Mouse (Mus musculus): ENCODE results near the gene Gsta3. TPM values are rescaled to one million over a fixed set of nuclear protein-coding genes. Genes with fewer than 3 reads are reported as not detected.
"Not testable (repeated sequence)": the region's sequence is repeated elsewhere in the genome, so short reads cannot be mapped to it uniquely, and the experiment has no call there.

Gene Gsta3
- polyA plus RNA-seq, 1 experiment from 2014 or later = 10.3 TPM

GRCm38 (mm10) chr1:21256391-21256790 is 16.0 kb downstream of the Gsta3 start:
- no peak overlapping the region for H3K27ac ChIP-seq (replicated peaks)
- no peak overlapping the region for H3K4me2 ChIP-seq (replicated peaks)
- H3K4me3 ChIP-seq (replicated peaks) = no peak overlapping the region
- no peaks in the 10 kb centered on the region for H3K9me3 ChIP-seq (replicated peaks)
- no peaks in the 10 kb centered on the region for H3K27me3 ChIP-seq
- WGBS = 49% methylated on average over 3 of the region's 3 CpGs
- no peak overlapping the region for H3K9ac ChIP-seq
- H3K4me1 ChIP-seq = no peaks in the 10 kb centered on the region
- no peaks in the 10 kb centered on the region for H3K36me3 ChIP-seq
- no peak for ATAC-seq (ENCODE audit: insufficient number of reproducible peaks, low FRiP score, low TSS enrichment, low read depth)

- Histone ChIP-seq H3K9ac (no peak overlapping the region), H3K4me3 (replicated peaks) (no peak overlapping the region), H3K4me1 (no peaks in the 10 kb centered on the region), H3K27ac (replicated peaks) (no peak overlapping the region), H3K4me2 (replicated peaks) (no peak overlapping the region), H3K27me3 (no peaks in the 10 kb centered on the region), H3K36me3 (no peaks in the 10 kb centered on the region), H3K9me3 (replicated peaks) (no peaks in the 10 kb centered on the region)
- no peak for ATAC-seq (ENCODE audit: insufficient number of reproducible peaks, low FRiP score, low TSS enrichment, low read depth)
- 76% methylated on average over 5 of the region's 5 CpGs for WGBS
These were observed 16.5 kb downstream of the Gsta3 start for GRCm38 (mm10) chr1:21256871-21257270.

GRCm38 (mm10) chr1:21259981-21260380 is 19.6 kb downstream of the Gsta3 start:
- not testable (repeated sequence) for H3K9me3 ChIP-seq (replicated peaks); H3K27me3 ChIP-seq; H3K27ac ChIP-seq (replicated peaks); H3K4me2 ChIP-seq (replicated peaks); ATAC-seq (ENCODE audit: insufficient number of reproducible peaks, low FRiP score, low TSS enrichment, low read depth); H3K9ac ChIP-seq; H3K4me1 ChIP-seq; H3K4me3 ChIP-seq (replicated peaks); H3K36me3 ChIP-seq
- WGBS = 82% methylated on average over 8 of the region's 8 CpGs

DNA sequence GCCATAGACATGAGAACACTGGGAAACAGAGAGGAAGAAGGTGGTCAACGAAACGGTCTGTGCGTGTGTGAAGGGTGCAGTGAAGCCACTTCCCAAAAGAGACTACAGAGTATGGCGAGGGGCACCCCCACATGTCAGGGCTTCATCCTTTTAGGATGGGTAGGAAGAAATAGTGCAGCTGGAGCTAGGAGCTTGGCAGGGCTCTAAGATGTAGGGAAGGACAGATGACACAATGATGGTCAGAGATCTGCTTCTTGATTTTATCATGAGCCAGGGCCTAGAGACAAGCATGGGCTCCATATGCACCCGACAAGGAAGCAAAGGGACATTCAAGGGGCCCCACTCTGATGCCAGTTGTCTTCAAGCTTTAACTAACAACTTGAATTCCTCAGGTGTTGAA is 22.0 kb downstream of the Gsta3 start:
- WGBS = 92% methylated on average over 5 of the region's 5 CpGs

GRCm38 (mm10) chr1:21263986-21264385 is 23.6 kb downstream of the Gsta3 start:
- Histone ChIP-seq H3K4me3 (replicated peaks) (no peak overlapping the region), H3K27ac (replicated peaks) (no peak overlapping the region), H3K9me3 (replicated peaks) (no peaks in the 10 kb centered on the region), H3K27me3 (no peaks in the 10 kb centered on the region), H3K4me1 (no peaks in the 10 kb centered on the region), H3K4me2 (replicated peaks) (no peak overlapping the region), H3K9ac (no peak overlapping the region), H3K36me3 (no peaks in the 10 kb centered on the region)
- WGBS = 79% methylated on average over 4 of the region's 4 CpGs
- ATAC-seq (ENCODE audit: insufficient number of reproducible peaks, low FRiP score, low TSS enrichment, low read depth) = no peak

More for the DNA sequence above, 22.0 kb downstream of the Gsta3 start:
- Histone ChIP-seq H3K36me3 (no peaks in the 10 kb centered on the region), H3K27ac (replicated peaks) (no peak overlapping the region), H3K4me3 (replicated peaks) (no peak overlapping the region), H3K4me1 (no peaks in the 10 kb centered on the region), H3K9ac (no peak overlapping the region), H3K4me2 (replicated peaks) (no peak overlapping the region), H3K27me3 (no peaks in the 10 kb centered on the region), H3K9me3 (replicated peaks) (no peaks in the 10 kb centered on the region)
- no peak for ATAC-seq (ENCODE audit: insufficient number of reproducible peaks, low FRiP score, low TSS enrichment, low read depth)

- Histone ChIP-seq H3K4me2 (replicated peaks) (no peak overlapping the region), H3K4me3 (replicated peaks) (no peak overlapping the region), H3K4me1 (no peaks in the 10 kb centered on the region), H3K9me3 (replicated peaks) (no peaks in the 10 kb centered on the region), H3K9ac (no peak overlapping the region), H3K27me3 (no peaks in the 10 kb centered on the region), H3K36me3 (no peaks in the 10 kb centered on the region), H3K27ac (replicated peaks) (no peak overlapping the region)
- ATAC-seq (ENCODE audit: insufficient number of reproducible peaks, low FRiP score, low TSS enrichment, low read depth) = no peak
- 80% methylated on average over 8 of the region's 8 CpGs for WGBS
These were observed 24.4 kb downstream of the Gsta3 start for GRCm38 (mm10) chr1:21264747-21265146.

GRCm38 (mm10) chr1:21266766-21267165 is 26.4 kb downstream of the Gsta3 start:
- WGBS = 73% methylated on average over 1 of the region's 1 CpGs
- H3K9ac ChIP-seq = no peak overlapping the region
- 0 out of 2 replicates have a peak, but pooled peaks cover 1% of the 10 kb centered on the region for H3K4me1 ChIP-seq
- H3K36me3 ChIP-seq = no peaks in the 10 kb centered on the region
- no peak overlapping the region for H3K4me3 ChIP-seq (replicated peaks)
- no peak overlapping the region for H3K4me2 ChIP-seq (replicated peaks)
- ATAC-seq (ENCODE audit: insufficient number of reproducible peaks, low FRiP score, low TSS enrichment, low read depth) = no peak
- no peaks in the 10 kb centered on the region for H3K27me3 ChIP-seq
- H3K9me3 ChIP-seq (replicated peaks) = no peaks in the 10 kb centered on the region
- no peak overlapping the region for H3K27ac ChIP-seq (replicated peaks)

- not testable (repeated sequence) for H3K4me3 ChIP-seq (replicated peaks); H3K36me3 ChIP-seq; H3K27me3 ChIP-seq; H3K27ac ChIP-seq (replicated peaks); H3K4me2 ChIP-seq (replicated peaks); H3K4me1 ChIP-seq; H3K9ac ChIP-seq; H3K9me3 ChIP-seq (replicated peaks); ATAC-seq (ENCODE audit: insufficient number of reproducible peaks, low FRiP score, low TSS enrichment, low read depth)
- whole genome bisulfite sequencing = 78% methylated on average over 6 of the region's 7 CpGs
These were observed 27.1 kb downstream of the Gsta3 start for GRCm38 (mm10) chr1:21267466-21267865.

GRCm38 (mm10) chr1:21271343-21272055 is 31.1 kb downstream of the Gsta3 start:
- WGBS = 15% methylated on average over 18 of the region's 18 CpGs
- H3K4me1 ChIP-seq = 0 out of 2 replicates have a peak, but pooled peaks cover 6% of the 10 kb centered on the region
- H3K9ac ChIP-seq = peak overlapping the region; percentile 12; the same call in 1 of the 2 replicates
- peak; percentile 58; the same call in 1 of the 2 replicates for ATAC-seq (ENCODE audit: insufficient number of reproducible peaks, low FRiP score, low TSS enrichment, low read depth)
- no peaks in the 10 kb centered on the region for H3K9me3 ChIP-seq (replicated peaks)
- peak overlapping the region; percentile 59 for H3K4me2 ChIP-seq (replicated peaks)
- H3K36me3 ChIP-seq = no peaks in the 10 kb centered on the region
- H3K27me3 ChIP-seq = no peaks in the 10 kb centered on the region
- H3K27ac ChIP-seq (replicated peaks) = no peak overlapping the region
- H3K4me3 ChIP-seq (replicated peaks) = peak overlapping the region; percentile 37

DNA sequence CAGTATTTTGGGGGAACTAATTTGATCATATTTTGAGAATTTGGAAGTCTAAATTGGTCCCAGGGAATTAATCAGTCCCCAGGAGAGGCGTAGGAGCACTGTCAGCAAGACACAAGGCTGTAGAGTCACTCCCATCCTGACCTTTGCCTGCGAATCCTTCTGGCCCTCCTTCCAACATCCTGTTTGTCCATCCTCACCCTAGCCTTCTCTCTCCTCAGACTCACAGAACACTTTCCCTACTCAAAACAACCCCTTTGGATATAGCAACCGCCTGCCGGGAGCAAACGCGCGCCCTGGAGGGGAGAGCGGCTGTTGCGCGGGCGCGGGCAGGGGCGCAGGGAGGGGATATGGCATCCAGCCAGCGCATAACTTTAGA is 31.7 kb downstream of the Gsta3 start:
- Histone ChIP-seq H3K4me2 (replicated peaks) (peak overlapping the region; percentile 59), H3K27ac (replicated peaks) (no peak overlapping the region), H3K36me3 (no peaks in the 10 kb centered on the region), H3K4me3 (replicated peaks) (peak overlapping the region; percentile 37), H3K9me3 (replicated peaks) (no peaks in the 10 kb centered on the region), H3K9ac (peak overlapping the region; percentile 12; the same call in 1 of the 2 replicates), H3K27me3 (no peaks in the 10 kb centered on the region), H3K4me1 (0 out of 2 replicates have a peak, but pooled peaks cover 6% of the 10 kb centered on the region)
- WGBS = 17% methylated on average over 14 of the region's 14 CpGs
- no peak for ATAC-seq (ENCODE audit: insufficient number of reproducible peaks, low FRiP score, low TSS enrichment, low read depth)

DNA sequence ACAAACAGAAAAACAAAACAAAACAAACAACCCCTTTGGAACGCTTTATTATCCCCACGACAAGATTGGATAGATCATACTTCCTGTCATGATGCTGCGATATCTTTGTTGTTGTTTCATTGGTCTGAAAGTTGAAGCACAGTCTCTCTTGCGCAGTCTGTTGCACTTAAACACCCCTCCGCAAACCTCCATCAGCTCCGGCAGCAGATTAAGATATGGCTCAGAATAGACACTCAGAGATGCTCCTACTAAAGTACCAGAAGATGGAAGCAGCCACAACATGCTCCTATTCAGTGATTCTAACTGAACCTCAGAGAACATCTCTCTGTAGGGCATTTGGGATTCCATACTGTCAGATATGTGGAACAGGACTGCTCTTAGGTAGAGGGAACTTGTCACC is 32.7 kb downstream of the Gsta3 start:
- Histone ChIP-seq H3K27me3 (no peaks in the 10 kb centered on the region), H3K4me2 (replicated peaks) (no peak overlapping the region), H3K27ac (replicated peaks) (no peak overlapping the region), H3K36me3 (no peaks in the 10 kb centered on the region), H3K9ac (no peak overlapping the region), H3K4me3 (replicated peaks) (no peak overlapping the region), H3K9me3 (replicated peaks) (no peaks in the 10 kb centered on the region), H3K4me1 (0 out of 2 replicates have a peak, but pooled peaks cover 6% of the 10 kb centered on the region)
- no peak for ATAC-seq (ENCODE audit: insufficient number of reproducible peaks, low FRiP score, low TSS enrichment, low read depth)
- WGBS = 93% methylated on average over 6 of the region's 6 CpGs

Measured in embryonic facial prominence, embryonic 15.5 days (tissue).